Mouse (Mus musculus) stomach, embryonic 16.5 days (tissue): Measurements from ENCODE around the gene Egfl6. TPM values are rescaled to one million over a fixed set of nuclear protein-coding genes. Genes with fewer than 3 reads are reported as not detected.

Experiments used
- ATAC-seq: fragments of 200-750 bp; cut with Nextera tagmentation; 2 replicates; pipeline ENCODE4 v1.8.0; 2017; ENCODE audit warnings: moderate number of reproducible peaks, moderate TSS enrichment; ENCODE audit not compliant: insufficient read depth, low FRiP score
- H3K27ac ChIP-seq: fragments of 300-500 bp; sonication (generic); 2 replicates; pipeline ENCODE4 v1.5.1; 2014; ENCODE audit warnings: low read length
- H3K27me3 ChIP-seq: fragments of 300-500 bp; sonication (generic); 2 replicates; pipeline ENCODE4 v1.6.1; 2014; ENCODE audit warnings: low read length, control low read depth, mixed read lengths; ENCODE audit not compliant: control insufficient read depth, insufficient read depth
- H3K36me3 ChIP-seq: fragments of 300-500 bp; sonication (generic); 2 replicates; pipeline ENCODE4 v1.6.1; 2014; ENCODE audit warnings: low read length; ENCODE audit not compliant: control insufficient read depth, insufficient read depth
- H3K4me1 ChIP-seq: fragments of 300-500 bp; sonication (generic); 2 replicates; pipeline ENCODE4 v1.6.1; 2014; ENCODE audit warnings: low read length, control low read depth, mixed read lengths; ENCODE audit not compliant: control insufficient read depth, insufficient read depth
- H3K4me2 ChIP-seq: fragments of 300-500 bp; sonication (generic); 2 replicates; pipeline ENCODE4 v1.6.1; 2014; ENCODE audit warnings: low read depth, low read length, mixed read lengths
- H3K4me3 ChIP-seq: fragments of 300-500 bp; sonication (generic); replicated peaks from 2 replicates; pipeline ENCODE4 v1.5.1; 2014; ENCODE audit warnings: mild to moderate bottlenecking, low read length
- H3K9ac ChIP-seq: fragments of 300-500 bp; sonication (generic); 2 replicates; pipeline ENCODE4 v1.6.1; 2014; ENCODE audit warnings: low read length
- H3K9me3 ChIP-seq: fragments of 300-500 bp; sonication (generic); replicated peaks from 2 replicates; pipeline ENCODE4 v1.6.1; 2016; ENCODE audit warnings: low read length, control low read depth; ENCODE audit not compliant: control insufficient read depth
- WGBS: fragments of 180-500 bp; shearing (Covaris S2); extraction: QIAGEN DNeasy Blood & Tissue Kit; methylation state at CpG from one replicate; pipeline ENCODE4 v1.1.7; 2014; 5-methylcytosine and 5-hydroxymethylcytosine counted together
- polyA plus RNA-seq: library from polyadenylated mRNA; unstranded; fragments of >200 nt; fragmentation: Nextera tagmentation; extraction: Ambion mirVana; gene quantifications from 2 replicates; pipeline ENCODE4 v1.2.1, GENCODE M21; 2015

Gene Egfl6
- polyA plus RNA-seq, 1 experiment from 2014 or later, result 20.7 TPM

- Histone ChIP-seq H3K9me3 (no peaks in the 10 kb centered on the region), H3K27ac (no peak overlapping the region), H3K9ac (no peak overlapping the region), H3K27me3 (no peaks in the 10 kb centered on the region; the same call in 1 of the 2 replicates), H3K4me1 (no peaks in the 10 kb centered on the region), H3K4me2 (no peak overlapping the region), H3K4me3 (no peak overlapping the region), H3K36me3 (no peaks in the 10 kb centered on the region)
- ATAC-seq, result no peak
Measured at GRCm38 (mm10) chrX:166511107-166511506, 74.4 kb downstream of the Egfl6 start.

- H3K36me3 ChIP-seq, result no peaks in the 10 kb centered on the region
Measured at GRCm38 (mm10) chrX:166509761-166510738, 75.5 kb downstream of the Egfl6 start.

GRCm38 (mm10) chrX:166504421-166504820, 81.1 kb downstream of the Egfl6 start:
- Histone ChIP-seq H3K27me3 (no peaks in the 10 kb centered on the region; the same call in 1 of the 2 replicates), H3K4me2 (no peak overlapping the region), H3K9me3 (no peaks in the 10 kb centered on the region), H3K9ac (no peak overlapping the region), H3K36me3 (no peaks in the 10 kb centered on the region), H3K27ac (no peak overlapping the region), H3K4me1 (no peaks in the 10 kb centered on the region), H3K4me3 (no peak overlapping the region)
- no peak for ATAC-seq
- WGBS, result 27% methylated on average over 1 of the region's 2 CpGs

More at GRCm38 (mm10) chrX:166509761-166510738, 75.5 kb downstream of the Egfl6 start:
- peak; percentile 99 for ATAC-seq
- Histone ChIP-seq H3K9ac (peak overlapping the region; percentile 83), H3K9me3 (no peaks in the 10 kb centered on the region), H3K27me3 (no peaks in the 10 kb centered on the region; the same call in 1 of the 2 replicates), H3K4me2 (peak overlapping the region; percentile 49), H3K27ac (peak overlapping the region; percentile 98), H3K4me3 (peak overlapping the region; percentile 61), H3K4me1 (no peaks in the 10 kb centered on the region)
- WGBS, result 17% methylated on average over 65 of the region's 65 CpGs

- Histone ChIP-seq H3K27ac (no peak overlapping the region), H3K4me3 (no peak overlapping the region), H3K9ac (no peak overlapping the region), H3K27me3 (no peaks in the 10 kb centered on the region; the same call in 1 of the 2 replicates), H3K36me3 (no peaks in the 10 kb centered on the region), H3K9me3 (no peaks in the 10 kb centered on the region), H3K4me2 (no peak overlapping the region), H3K4me1 (no peaks in the 10 kb centered on the region)
- WGBS, result 85% methylated on average over 1 of the region's 1 CpGs
- ATAC-seq, result no peak
Measured at GRCm38 (mm10) chrX:166499496-166500190, 85.9 kb downstream of the Egfl6 start.

GRCm38 (mm10) chrX:166497771-166498170, 87.7 kb downstream of the Egfl6 start:
- Histone ChIP-seq H3K4me1 (no peaks in the 10 kb centered on the region), H3K4me3 (no peak overlapping the region), H3K36me3 (no peaks in the 10 kb centered on the region), H3K9ac (no peak overlapping the region), H3K27ac (no peak overlapping the region), H3K9me3 (no peaks in the 10 kb centered on the region), H3K27me3 (no peaks in the 10 kb centered on the region; the same call in 1 of the 2 replicates), H3K4me2 (no peak overlapping the region)
- 82% methylated on average over 4 of the region's 4 CpGs for WGBS
- ATAC-seq, result no peak

GRCm38 (mm10) chrX:166495052-166495451, 90.5 kb downstream of the Egfl6 start:
- Histone ChIP-seq H3K27ac (no peak overlapping the region), H3K36me3 (no peaks in the 10 kb centered on the region), H3K4me2 (no peak overlapping the region), H3K9me3 (no peaks in the 10 kb centered on the region), H3K4me3 (no peak overlapping the region), H3K27me3 (no peaks in the 10 kb centered on the region; the same call in 1 of the 2 replicates), H3K4me1 (no peaks in the 10 kb centered on the region), H3K9ac (no peak overlapping the region)
- ATAC-seq, result no peak
- 88% methylated on average over 2 of the region's 2 CpGs for WGBS

- peak within 1 kb of the TSS; percentile 56 for H3K4me3 ChIP-seq
- H3K9me3 ChIP-seq, result no peaks in the 10 kb centered on the region
- ATAC-seq, result peak; percentile 98
- H3K9ac ChIP-seq, result peak within 1 kb of the TSS; percentile 83
- no peaks in the 10 kb centered on the region for H3K36me3 ChIP-seq
- 12% methylated on average over 35 of the region's 41 CpGs for WGBS
- H3K4me2 ChIP-seq, result peak within 1 kb of the TSS; percentile 61
- peak within 1 kb of the TSS; percentile 86 for H3K27ac ChIP-seq
- 0 out of 2 replicates have a peak, but pooled peaks cover 4% of the 10 kb centered on the region for H3K27me3 ChIP-seq
- H3K4me1 ChIP-seq, result no peaks in the 10 kb centered on the region
Measured at GRCm38 (mm10) chrX:166479365-166479983, 106.0 kb downstream of the Egfl6 start, which contains the start of gene Rab9. Gene Rab9, minus strand, starts transcription at chrX:166479867.

GRCm38 (mm10) chrX:166478631-166479364, 106.7 kb downstream of the Egfl6 start:
- H3K4me1 ChIP-seq, result no peaks in the 10 kb centered on the region
- peak overlapping the region; percentile 83 for H3K9ac ChIP-seq
- no peaks in the 10 kb centered on the region for H3K36me3 ChIP-seq
- peak overlapping the region; percentile 56 for H3K4me3 ChIP-seq
- H3K9me3 ChIP-seq, result no peaks in the 10 kb centered on the region
- H3K4me2 ChIP-seq, result peak overlapping the region; percentile 61
- 17% methylated on average over 28 of the region's 28 CpGs for WGBS
- no peak for ATAC-seq
- peak overlapping the region; percentile 86 for H3K27ac ChIP-seq
- 0 out of 2 replicates have a peak, but pooled peaks cover 2% of the 10 kb centered on the region for H3K27me3 ChIP-seq
